Mouse (Mus musculus): Measurements from ENCODE around the gene Sgk1. TPM values are rescaled to one million over a fixed set of nuclear protein-coding genes. Genes with fewer than 3 reads are reported as not detected.

Gene Sgk1
- polyA plus RNA-seq, 1 experiment from 2014 or later = 162 TPM

GRCm38 (mm10) chr10:21930781-21931380, 48.9 kb downstream of the Sgk1 start:
- no peaks in the 10 kb centered on the region for H3K36me3 ChIP-seq (ENCODE audit: control insufficient read depth, insufficient read depth)
- H3K4me1 ChIP-seq (replicated peaks; ENCODE audit: control insufficient read depth, insufficient read depth, low read length) = no peaks in the 10 kb centered on the region
- no peak overlapping the region for H3K4me3 ChIP-seq (ENCODE audit: low read depth, low read length)
- 86% methylated on average over 10 of the region's 10 CpGs for WGBS
- no peaks in the 10 kb centered on the region for H3K9me3 ChIP-seq (ENCODE audit: control insufficient read depth)
- TF ChIP-seq CTCF (IDR thresholded peaks at IDR 0.05; ENCODE audit: low read depth) = no peak
- H3K4me2 ChIP-seq (replicated peaks; ENCODE audit: low read depth) = no peak overlapping the region
- H3K9ac ChIP-seq (ENCODE audit: low read depth, low read length) = no peak overlapping the region
- no peak overlapping the region for H3K27ac ChIP-seq (ENCODE audit: low read depth, low read length)
- no peak for ATAC-seq
- no peaks in the 10 kb centered on the region for H3K27me3 ChIP-seq (replicated peaks; ENCODE audit: control insufficient read depth, insufficient read depth, low read length)

- no peak overlapping the region for H3K27ac ChIP-seq (ENCODE audit: low read depth, low read length)
- TF ChIP-seq CTCF (IDR thresholded peaks at IDR 0.05; ENCODE audit: low read depth) = no peak
- H3K36me3 ChIP-seq (ENCODE audit: control insufficient read depth, insufficient read depth) = no peaks in the 10 kb centered on the region
- 86% methylated on average over 3 of the region's 3 CpGs for WGBS
- no peak for ATAC-seq
- H3K9ac ChIP-seq (ENCODE audit: low read depth, low read length) = no peak overlapping the region
- H3K4me1 ChIP-seq (replicated peaks; ENCODE audit: control insufficient read depth, insufficient read depth, low read length) = no peaks in the 10 kb centered on the region
- no peak overlapping the region for H3K4me2 ChIP-seq (replicated peaks; ENCODE audit: low read depth)
- H3K9me3 ChIP-seq (ENCODE audit: control insufficient read depth) = no peaks in the 10 kb centered on the region
- H3K27me3 ChIP-seq (replicated peaks; ENCODE audit: control insufficient read depth, insufficient read depth, low read length) = no peaks in the 10 kb centered on the region
- H3K4me3 ChIP-seq (ENCODE audit: low read depth, low read length) = no peak overlapping the region
These were observed 50.8 kb downstream of the Sgk1 start for GRCm38 (mm10) chr10:21932791-21933190.

GRCm38 (mm10) chr10:21934826-21935225, 52.8 kb downstream of the Sgk1 start:
- Histone ChIP-seq H3K9me3 (ENCODE audit: control insufficient read depth) (no peaks in the 10 kb centered on the region), H3K4me3 (ENCODE audit: low read depth, low read length) (no peak overlapping the region), H3K4me2 (replicated peaks; ENCODE audit: low read depth) (no peak overlapping the region), H3K27ac (ENCODE audit: low read depth, low read length) (no peak overlapping the region), H3K36me3 (ENCODE audit: control insufficient read depth, insufficient read depth) (no peaks in the 10 kb centered on the region), H3K4me1 (replicated peaks; ENCODE audit: control insufficient read depth, insufficient read depth, low read length) (no peaks in the 10 kb centered on the region), H3K27me3 (replicated peaks; ENCODE audit: control insufficient read depth, insufficient read depth, low read length) (no peaks in the 10 kb centered on the region), H3K9ac (ENCODE audit: low read depth, low read length) (no peak overlapping the region)
- ATAC-seq = no peak
- no peak for TF ChIP-seq CTCF (IDR thresholded peaks at IDR 0.05; ENCODE audit: low read depth)
- 94% methylated on average over 2 of the region's 2 CpGs for WGBS

- Histone ChIP-seq H3K27me3 (replicated peaks; ENCODE audit: control insufficient read depth, insufficient read depth, low read length) (no peaks in the 10 kb centered on the region), H3K27ac (ENCODE audit: low read depth, low read length) (no peak overlapping the region), H3K4me1 (replicated peaks; ENCODE audit: control insufficient read depth, insufficient read depth, low read length) (no peaks in the 10 kb centered on the region), H3K4me2 (replicated peaks; ENCODE audit: low read depth) (no peak overlapping the region), H3K9ac (ENCODE audit: low read depth, low read length) (no peak overlapping the region), H3K36me3 (ENCODE audit: control insufficient read depth, insufficient read depth) (no peaks in the 10 kb centered on the region), H3K4me3 (ENCODE audit: low read depth, low read length) (no peak overlapping the region), H3K9me3 (ENCODE audit: control insufficient read depth) (no peaks in the 10 kb centered on the region)
- no peak for ATAC-seq
- WGBS = 49% methylated on average over 12 of the region's 12 CpGs
- no peak for TF ChIP-seq CTCF (IDR thresholded peaks at IDR 0.05; ENCODE audit: low read depth)
These were observed 54.7 kb downstream of the Sgk1 start for GRCm38 (mm10) chr10:21936513-21937221.

GRCm38 (mm10) chr10:21937222-21937605, 55.2 kb downstream of the Sgk1 start:
- no peak for TF ChIP-seq CTCF (IDR thresholded peaks at IDR 0.05; ENCODE audit: low read depth)
- Histone ChIP-seq H3K9me3 (ENCODE audit: control insufficient read depth) (no peaks in the 10 kb centered on the region), H3K36me3 (ENCODE audit: control insufficient read depth, insufficient read depth) (no peaks in the 10 kb centered on the region), H3K27me3 (replicated peaks; ENCODE audit: control insufficient read depth, insufficient read depth, low read length) (no peaks in the 10 kb centered on the region), H3K4me2 (replicated peaks; ENCODE audit: low read depth) (no peak overlapping the region), H3K4me1 (replicated peaks; ENCODE audit: control insufficient read depth, insufficient read depth, low read length) (no peaks in the 10 kb centered on the region), H3K9ac (ENCODE audit: low read depth, low read length) (no peak overlapping the region), H3K4me3 (ENCODE audit: low read depth, low read length) (no peak overlapping the region), H3K27ac (ENCODE audit: low read depth, low read length) (no peak overlapping the region)
- 26% methylated on average over 9 of the region's 9 CpGs for WGBS
- no peak for ATAC-seq

GRCm38 (mm10) chr10:21938166-21938565, 56.2 kb downstream of the Sgk1 start:
- H3K4me3 ChIP-seq (ENCODE audit: low read depth, low read length) = no peak overlapping the region
- no peaks in the 10 kb centered on the region for H3K27me3 ChIP-seq (replicated peaks; ENCODE audit: control insufficient read depth, insufficient read depth, low read length)
- no peak for TF ChIP-seq CTCF (IDR thresholded peaks at IDR 0.05; ENCODE audit: low read depth)
- no peak overlapping the region for H3K4me2 ChIP-seq (replicated peaks; ENCODE audit: low read depth)
- H3K36me3 ChIP-seq (ENCODE audit: control insufficient read depth, insufficient read depth) = no peaks in the 10 kb centered on the region
- ATAC-seq = no peak
- H3K27ac ChIP-seq (ENCODE audit: low read depth, low read length) = no peak overlapping the region
- no peak overlapping the region for H3K9ac ChIP-seq (ENCODE audit: low read depth, low read length)
- WGBS = 90% methylated on average over 4 of the region's 4 CpGs
- no peaks in the 10 kb centered on the region for H3K9me3 ChIP-seq (ENCODE audit: control insufficient read depth)
- no peaks in the 10 kb centered on the region for H3K4me1 ChIP-seq (replicated peaks; ENCODE audit: control insufficient read depth, insufficient read depth, low read length)

Data from intestine, postnatal 0 days (tissue).